Mouse (Mus musculus): Measurements from ENCODE around the gene Ahdc1.

Gene Ahdc1

GRCm38 (mm10) chr4:133035446-133035845 lies 24.4 kb downstream of the Ahdc1 start:
- in situ Hi-C loops (cut with MboI, MseI), result loop anchor here (25.0 kb wide), 1 partner anchor 852 kb away; the partner anchor contains the start of gene Rps6ka1

- in situ Hi-C loops (cut with MboI, MseI), result loop anchor here (25.0 kb wide), 1 partner anchor 851 kb away; the partner anchor contains the start of gene Rps6ka1
Measured at GRCm38 (mm10) chr4:133035946-133036345, 24.9 kb downstream of the Ahdc1 start.

- in situ Hi-C loops (cut with MboI, MseI), result loop anchor here (25.0 kb wide), 1 partner anchor 850 kb away; the partner anchor contains the start of gene Rps6ka1
Measured at GRCm38 (mm10) chr4:133037293-133037692, 26.2 kb downstream of the Ahdc1 start.

- in situ Hi-C loops (cut with MboI, MseI), result loop anchor here (25.0 kb wide), 1 partner anchor 850 kb away; the partner anchor contains the start of gene Rps6ka1
Measured at GRCm38 (mm10) chr4:133037798-133038197, 26.7 kb downstream of the Ahdc1 start.

- in situ Hi-C loops (cut with MboI, MseI), result loop anchor here (25.0 kb wide), 1 partner anchor 849 kb away; the partner anchor contains the start of gene Rps6ka1
Measured at GRCm38 (mm10) chr4:133038521-133039115, 27.6 kb downstream of the Ahdc1 start.

GRCm38 (mm10) chr4:133039116-133039819 lies 28.2 kb downstream of the Ahdc1 start:
- in situ Hi-C loops (cut with MboI, MseI), result loop anchor here (25.0 kb wide), 1 partner anchor 848 kb away; the partner anchor contains the start of gene Rps6ka1

- in situ Hi-C loops (cut with MboI, MseI), result loop anchor here (25.0 kb wide), 1 partner anchor 847 kb away; the partner anchor contains the start of gene Rps6ka1
Measured at GRCm38 (mm10) chr4:133039832-133040231, 28.8 kb downstream of the Ahdc1 start.

GRCm38 (mm10) chr4:133040241-133040904 lies 29.3 kb downstream of the Ahdc1 start:
- in situ Hi-C loops (cut with MboI, MseI), result loop anchor here (25.0 kb wide), 1 partner anchor 847 kb away; the partner anchor contains the start of gene Rps6ka1

- in situ Hi-C loops (cut with MboI, MseI), result loop anchor here (25.0 kb wide), 1 partner anchor 845 kb away; the partner anchor contains the start of gene Rps6ka1
Measured at GRCm38 (mm10) chr4:133042244-133042643, 31.2 kb downstream of the Ahdc1 start.

- in situ Hi-C loops (cut with MboI, MseI), result loop anchor here (25.0 kb wide), 1 partner anchor 844 kb away; the partner anchor contains the start of gene Rps6ka1
Measured at GRCm38 (mm10) chr4:133042651-133043635, 31.9 kb downstream of the Ahdc1 start.

GRCm38 (mm10) chr4:133043798-133044646 lies 33.0 kb downstream of the Ahdc1 start:
- in situ Hi-C loops (cut with MboI, MseI), result loop anchor here (25.0 kb wide), 1 partner anchor 843 kb away; the partner anchor contains the start of gene Rps6ka1

- in situ Hi-C loops (cut with MboI, MseI), result loop anchor here (25.0 kb wide), 1 partner anchor 843 kb away; the partner anchor contains the start of gene Rps6ka1
Measured at GRCm38 (mm10) chr4:133044647-133045094, 33.6 kb downstream of the Ahdc1 start.

- in situ Hi-C loops (cut with MboI, MseI), result loop anchor here (25.0 kb wide), 1 partner anchor 841 kb away; the partner anchor contains the start of gene Rps6ka1
Measured at GRCm38 (mm10) chr4:133045771-133046474, 34.9 kb downstream of the Ahdc1 start.

GRCm38 (mm10) chr4:133046691-133047352 lies 35.8 kb downstream of the Ahdc1 start:
- in situ Hi-C loops (cut with MboI, MseI), result loop anchor here (25.0 kb wide), 1 partner anchor 840 kb away; the partner anchor contains the start of gene Rps6ka1

GRCm38 (mm10) chr4:133047353-133048105 lies 36.5 kb downstream of the Ahdc1 start:
- in situ Hi-C loops (cut with MboI, MseI), result loop anchor here (25.0 kb wide), 1 partner anchor 840 kb away; the partner anchor contains the start of gene Rps6ka1

- in situ Hi-C loops (cut with MboI, MseI), result loop anchor here (25.0 kb wide), 1 partner anchor 838 kb away; the partner anchor contains the start of gene Rps6ka1
Measured at GRCm38 (mm10) chr4:133049071-133049920, 38.2 kb downstream of the Ahdc1 start.

Data from T-helper 1 cell (primary cell).